Mouse (Mus musculus): ENCODE results near the gene Ncor2.

Gene Ncor2

DNA sequence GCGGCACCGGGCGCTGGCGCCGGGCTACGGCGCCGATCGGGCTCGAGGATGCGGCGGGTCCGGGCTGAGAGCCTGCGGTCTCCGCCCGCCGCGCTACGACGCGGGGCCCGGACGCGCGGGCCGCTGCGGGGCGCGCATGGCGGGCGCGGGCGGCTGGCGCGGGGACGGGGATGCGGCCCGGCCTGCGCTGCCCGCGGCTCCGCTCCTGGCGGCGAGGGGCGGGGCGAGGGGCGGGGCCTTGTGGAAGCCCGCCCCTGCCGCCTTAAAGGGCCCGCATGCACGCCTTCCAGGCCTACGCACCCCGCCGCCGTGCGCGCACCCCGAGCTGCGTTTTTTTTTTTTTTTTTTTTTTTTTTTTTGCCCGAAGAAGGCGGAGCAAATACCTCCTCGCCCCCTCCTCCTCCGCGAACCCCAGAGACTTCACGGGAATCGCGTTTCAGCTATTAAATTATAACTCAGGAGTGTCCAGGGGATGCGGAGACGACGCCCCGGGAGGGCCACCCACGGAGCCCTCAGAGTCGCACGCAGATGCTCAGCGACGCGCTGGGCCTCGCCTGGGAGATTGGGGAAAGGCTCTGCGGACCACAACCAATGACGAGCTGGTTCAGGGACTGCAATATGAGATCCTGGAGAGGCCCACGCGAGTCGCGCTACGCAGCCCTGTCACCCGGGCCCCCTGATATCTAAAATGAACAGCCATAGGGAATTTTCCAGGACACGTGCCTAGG is at the start of gene Ncor2:
Ncor2 (minus strand) TSS at position 213 of the 728 bp plus-strand sequence.
- WGBS: under 1% methylated on average over 87 of the region's 87 CpGs

DNA sequence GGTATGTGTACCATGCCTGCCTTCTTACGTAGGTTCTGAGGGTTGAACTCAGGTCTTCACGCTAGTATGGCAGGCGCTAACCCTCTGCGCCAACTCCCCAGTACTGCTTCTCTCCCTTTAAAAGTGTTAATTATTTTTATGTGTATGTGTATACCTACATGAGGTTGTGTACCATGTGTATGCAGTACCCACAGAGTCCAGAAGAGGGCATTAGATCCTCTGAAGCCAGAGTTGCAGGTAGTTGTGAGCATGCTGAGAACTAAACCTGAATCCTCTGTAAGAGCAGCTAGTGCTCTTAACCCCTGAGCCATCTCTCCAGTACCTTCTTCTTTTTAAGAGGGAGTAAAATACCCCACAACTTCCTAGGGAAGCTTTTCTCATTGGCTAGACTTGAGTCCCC is 48.7 kb upstream of the Ncor2 start:
- over 99% methylated on average over 4 of the region's 4 CpGs for WGBS

DNA sequence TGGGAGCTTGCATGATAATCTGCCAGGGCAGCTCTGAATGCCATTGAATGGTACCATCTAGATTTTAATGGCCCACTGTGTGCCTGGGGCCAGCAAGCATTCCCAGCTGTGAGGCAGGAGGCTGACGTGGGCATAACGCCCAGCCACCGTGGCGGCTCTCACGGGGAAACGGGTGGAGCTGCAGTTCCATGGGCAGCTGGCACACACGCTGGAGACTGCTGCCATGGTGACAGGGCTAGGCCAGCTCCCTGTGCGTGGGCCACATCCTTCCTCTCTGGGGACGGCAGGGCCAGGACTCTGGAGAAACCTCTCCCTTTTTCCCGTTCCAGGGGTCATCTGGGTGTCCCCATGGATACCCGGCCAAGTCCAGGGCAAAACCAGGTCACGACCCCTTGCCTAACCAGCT is 47.2 kb upstream of the Ncor2 start:
- 19% methylated on average over 12 of the region's 12 CpGs for WGBS

DNA sequence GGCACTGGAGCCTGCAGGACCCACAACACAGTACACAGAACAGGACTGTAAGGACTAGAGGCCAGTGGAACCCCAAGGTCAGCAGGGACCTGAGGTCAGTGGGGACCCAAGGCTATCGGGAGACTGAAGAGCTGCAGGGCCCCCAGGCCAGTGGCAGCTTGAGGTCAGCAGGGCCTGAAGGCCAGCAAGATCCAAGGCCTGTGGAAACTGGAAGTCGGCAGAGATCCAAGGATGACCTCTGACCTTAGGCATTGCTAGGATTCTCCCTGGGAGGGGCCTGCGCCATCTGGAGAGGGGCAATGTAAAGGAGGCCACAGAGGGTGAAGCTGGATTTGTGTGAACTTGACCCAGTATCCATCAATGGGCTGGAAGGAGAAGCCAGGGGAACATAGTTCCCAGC is 45.9 kb upstream of the Ncor2 start:
- WGBS: 84% methylated on average over 3 of the region's 3 CpGs

DNA sequence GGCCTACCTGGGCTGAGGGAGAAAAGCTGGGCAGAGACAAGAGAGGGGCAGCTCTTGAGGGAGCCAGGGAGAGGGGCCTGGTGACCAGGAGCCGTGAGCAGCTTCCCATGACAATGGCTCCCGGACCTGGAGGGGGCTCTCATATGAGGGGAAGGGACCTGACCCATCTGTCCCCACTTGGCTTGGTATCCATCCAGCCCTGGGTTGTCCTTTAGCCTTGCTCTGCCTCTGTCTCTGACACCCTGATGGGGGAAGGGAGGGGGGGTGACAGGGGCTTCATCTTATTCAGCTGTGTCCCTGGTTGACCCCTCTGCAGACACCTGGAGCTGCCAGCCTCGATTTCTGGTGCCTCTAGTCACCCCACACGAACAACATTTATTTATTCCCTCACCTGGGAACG is 44.9 kb upstream of the Ncor2 start:
- WGBS: 78% methylated on average over 5 of the region's 5 CpGs

DNA sequence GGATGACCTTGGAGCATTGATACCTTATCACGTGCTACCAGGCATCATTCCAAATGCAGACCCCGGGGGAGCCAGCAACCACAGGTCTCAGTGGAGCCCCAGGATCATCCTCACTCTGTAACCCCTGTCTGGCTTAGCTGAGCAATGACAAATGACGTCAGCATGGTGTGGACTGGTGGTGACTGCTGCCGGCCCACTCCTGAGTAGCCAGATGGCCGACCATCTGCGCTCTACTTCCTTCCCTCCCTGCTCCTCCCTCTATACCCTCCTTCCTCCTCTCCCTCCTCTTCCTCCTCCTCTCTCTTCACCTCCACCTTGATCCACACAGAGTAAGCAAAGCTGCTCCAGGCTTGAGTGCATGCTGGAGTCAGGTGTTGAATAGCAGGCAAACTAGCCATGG is 43.7 kb upstream of the Ncor2 start:
- 45% methylated on average over 6 of the region's 6 CpGs for WGBS

DNA sequence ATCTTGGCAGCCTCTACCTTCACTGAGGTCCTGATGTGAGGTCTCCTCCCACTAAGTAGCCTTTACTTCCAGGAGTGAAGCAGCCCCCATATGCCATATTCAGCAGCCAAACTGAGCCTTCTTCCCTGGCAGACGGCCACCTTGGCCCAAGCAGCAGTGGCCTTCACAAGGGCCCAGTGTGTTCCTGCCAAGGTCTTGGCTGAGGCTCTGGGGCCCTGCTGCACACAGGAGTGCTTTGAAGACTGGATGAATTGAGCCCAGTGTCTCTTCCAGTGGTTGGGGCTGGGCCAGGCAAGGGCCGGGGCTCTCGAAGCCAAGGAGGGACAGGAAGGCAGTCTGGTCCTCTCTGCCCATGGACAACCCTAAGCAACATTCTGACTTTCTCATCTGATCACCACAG is 42.8 kb upstream of the Ncor2 start:
- 56% methylated on average over 3 of the region's 3 CpGs for WGBS

DNA sequence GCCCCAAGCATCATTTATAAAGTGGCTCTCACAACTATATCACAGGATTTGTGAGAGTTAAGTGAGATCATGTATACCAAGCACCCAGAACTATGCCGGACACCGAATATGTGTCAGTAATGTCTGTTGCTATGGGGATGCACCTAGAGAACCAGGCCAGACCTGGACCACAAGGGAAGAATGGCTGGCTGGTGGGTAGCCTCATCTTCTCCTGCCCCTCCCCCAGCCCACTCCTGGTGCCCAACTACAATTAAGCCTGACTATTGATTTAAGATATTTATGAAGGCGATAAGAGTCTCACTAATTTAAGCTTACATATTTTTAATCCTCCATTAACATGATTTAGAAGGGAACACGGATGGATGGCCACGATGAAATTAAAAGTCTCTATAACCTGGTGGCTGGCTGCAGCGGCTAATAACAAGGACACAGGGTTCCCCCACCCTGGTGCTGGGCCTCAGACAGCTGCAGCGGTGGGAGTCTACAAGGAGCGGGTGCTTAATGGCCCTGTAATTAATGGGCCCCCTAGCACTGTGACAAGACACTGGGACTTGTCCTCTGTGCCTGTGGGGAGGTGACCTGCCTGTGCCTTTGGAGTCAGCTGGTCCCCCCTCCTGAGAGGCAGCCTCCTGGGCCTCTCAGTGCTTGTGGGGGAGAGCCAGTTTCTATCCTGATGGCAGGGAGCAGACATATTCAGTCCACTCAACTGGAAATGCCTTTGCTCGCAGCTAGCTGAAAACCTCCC is 38.6 kb upstream of the Ncor2 start:
- 81% methylated on average over 9 of the region's 9 CpGs for WGBS

DNA sequence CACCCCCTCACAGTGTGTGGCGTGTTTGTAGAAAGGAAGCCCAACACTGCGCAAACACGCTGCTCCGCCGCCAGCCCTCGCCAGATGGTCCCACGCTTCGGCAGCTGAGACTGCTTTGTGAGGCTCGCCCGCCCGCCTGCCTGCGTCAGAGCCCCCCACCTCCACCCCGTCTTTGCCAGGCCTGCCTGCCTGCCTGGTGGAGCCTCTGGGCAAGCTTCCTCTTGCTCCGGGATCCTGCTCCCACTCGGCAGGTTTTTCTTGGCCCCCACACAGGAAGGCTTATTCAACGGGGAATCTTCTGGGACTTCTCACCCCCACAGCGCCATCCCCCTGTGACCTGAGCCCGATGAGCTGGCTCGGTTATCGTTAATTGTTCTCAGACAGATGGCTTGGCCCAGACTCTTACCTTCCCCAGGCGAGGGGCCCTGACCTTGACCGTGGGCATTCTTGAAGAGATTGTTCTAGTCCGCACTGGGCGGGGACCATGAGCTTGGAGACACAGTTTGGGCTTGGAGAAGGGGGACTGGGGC is 37.0 kb upstream of the Ncor2 start:
- WGBS: 7% methylated on average over 24 of the region's 24 CpGs

DNA sequence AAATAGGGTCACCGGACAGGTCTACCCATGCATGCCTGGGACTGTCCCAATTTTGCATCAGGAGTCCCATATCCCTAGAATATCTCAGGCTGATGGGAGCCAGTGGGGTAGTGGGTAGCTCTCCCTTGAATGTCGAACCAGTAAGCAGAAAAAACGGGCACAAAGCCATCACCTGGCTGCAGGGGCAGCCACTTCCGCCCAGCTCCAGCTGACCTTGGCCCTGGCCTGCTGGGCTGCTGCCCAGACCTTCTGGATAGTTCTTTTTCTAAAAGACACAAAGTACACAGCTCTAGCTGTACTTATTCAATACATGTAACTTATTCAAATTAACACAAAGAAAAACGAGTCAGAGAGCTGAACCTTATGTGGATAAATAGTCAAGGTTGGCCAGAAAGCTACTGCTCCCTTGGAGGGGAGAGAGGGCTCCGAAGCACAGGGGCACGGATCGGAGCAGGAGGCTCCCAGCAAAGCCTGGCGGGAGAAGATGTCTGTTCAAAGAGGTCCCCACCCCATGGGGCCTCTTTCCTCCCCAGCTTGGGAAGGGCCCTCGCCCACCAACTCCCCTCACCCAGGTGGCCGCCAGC is 36.4 kb upstream of the Ncor2 start:
- WGBS: 17% methylated on average over 11 of the region's 11 CpGs

DNA sequence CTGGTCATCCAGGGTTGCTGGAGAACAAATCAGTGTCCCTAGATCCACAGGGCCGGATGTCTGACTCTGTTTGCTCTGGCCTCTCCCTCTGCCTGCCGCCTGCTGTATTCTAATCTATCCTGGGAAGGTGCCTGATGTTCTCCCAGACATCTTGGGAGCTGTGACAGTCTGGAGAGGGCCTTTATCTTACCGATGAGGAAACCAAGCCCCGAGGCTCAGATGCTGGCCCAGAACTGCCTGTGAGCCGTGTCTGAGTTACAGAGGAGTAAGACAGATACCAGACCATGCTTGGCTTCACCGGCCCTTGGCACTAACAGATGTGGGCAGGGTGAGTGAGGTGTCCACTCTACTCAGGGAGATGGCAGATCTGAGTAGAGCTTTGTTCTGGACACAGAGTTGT is 35.0 kb upstream of the Ncor2 start:
- 85% methylated on average over 6 of the region's 6 CpGs for WGBS

DNA sequence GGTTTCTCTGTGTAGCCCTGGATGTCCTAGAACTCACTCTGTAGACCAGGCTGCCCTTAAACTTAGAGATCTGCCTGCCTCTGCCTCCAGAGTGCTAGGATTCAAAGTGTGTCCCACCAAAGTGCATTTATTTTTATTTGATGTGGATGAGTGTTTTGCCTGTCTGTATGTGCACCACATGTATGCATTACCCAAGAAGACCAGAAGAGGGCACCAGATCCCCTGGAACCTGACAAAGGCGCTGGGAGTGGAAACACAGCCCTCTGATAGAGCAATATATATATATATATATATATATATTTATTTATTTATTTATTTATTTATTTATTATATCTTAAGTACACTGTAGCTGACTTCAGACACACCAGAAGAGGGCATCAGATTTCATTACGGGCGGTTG is 25.9 kb upstream of the Ncor2 start:
- 91% methylated on average over 3 of the region's 3 CpGs for WGBS

DNA sequence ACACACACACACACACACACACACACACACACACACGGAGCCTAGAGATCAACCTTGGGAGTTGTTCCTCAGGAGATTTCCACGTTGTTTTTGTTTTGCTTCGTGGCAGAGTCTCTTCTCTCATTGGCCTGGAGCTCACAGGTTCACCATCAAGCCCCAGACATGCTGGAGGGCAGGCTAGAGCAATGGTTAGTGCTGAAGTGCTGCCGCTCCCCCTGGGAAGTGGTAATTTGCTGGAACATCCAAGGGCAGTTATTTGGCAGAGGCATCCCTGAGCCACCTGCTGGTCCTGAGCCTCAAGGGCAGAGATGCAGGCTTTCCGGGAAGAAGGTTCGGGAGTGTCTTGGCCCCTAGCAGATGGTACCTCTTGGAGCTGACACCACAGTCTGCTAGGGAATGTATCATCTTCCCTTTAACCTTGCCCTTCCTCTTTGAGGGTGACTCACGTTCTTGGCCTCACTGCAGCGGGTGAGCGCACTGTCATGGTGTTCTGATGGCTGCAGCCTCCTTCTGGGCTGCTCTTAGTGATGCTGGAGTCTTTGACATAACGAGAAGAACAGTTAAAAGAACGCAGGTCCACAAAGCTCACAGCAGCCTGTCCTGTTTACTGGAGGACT is 25.3 kb upstream of the Ncor2 start:
- 81% methylated on average over 11 of the region's 11 CpGs for WGBS

DNA sequence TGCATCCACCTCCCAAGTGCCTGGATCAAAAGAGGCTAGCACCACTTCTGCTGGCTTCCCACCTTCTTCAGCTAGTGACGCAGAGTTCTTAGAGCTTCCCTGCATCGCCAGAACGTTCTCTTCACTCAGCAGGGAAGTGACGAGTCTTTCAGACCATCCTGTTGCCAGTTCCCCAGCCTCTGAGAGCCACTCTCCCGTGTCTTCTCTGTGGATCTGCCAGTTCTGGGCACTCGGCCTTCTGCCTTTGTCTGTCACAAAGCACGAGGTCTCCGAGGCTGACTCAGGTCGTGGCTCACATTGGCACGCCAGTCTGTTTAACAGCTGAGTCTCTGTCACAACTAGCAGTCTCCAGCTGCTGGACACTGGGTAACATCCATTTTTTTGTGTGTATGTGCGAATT is 24.7 kb upstream of the Ncor2 start:
- 26% methylated on average over 11 of the region's 11 CpGs for WGBS

DNA sequence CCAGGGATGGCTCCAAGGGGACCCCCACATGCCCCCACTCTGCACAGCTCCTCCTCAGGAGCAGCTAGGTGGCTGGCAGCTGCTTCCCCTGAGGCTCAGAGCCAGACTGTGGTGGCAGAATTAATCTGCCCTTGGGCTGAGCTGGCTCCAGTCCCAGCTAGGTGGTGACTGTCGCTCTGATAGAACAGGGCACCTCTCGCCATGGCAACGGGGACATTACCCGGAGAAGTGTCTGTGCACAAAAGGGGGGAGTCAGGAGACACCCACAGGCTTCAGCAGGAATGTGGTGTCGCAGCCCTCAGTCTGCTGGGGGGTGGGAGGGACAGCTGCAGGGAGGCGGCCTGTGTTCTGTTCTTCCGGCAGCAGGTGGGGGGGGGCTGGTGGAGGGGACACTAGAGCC is 24.1 kb upstream of the Ncor2 start:
- 22% methylated on average over 7 of the region's 7 CpGs for WGBS

DNA sequence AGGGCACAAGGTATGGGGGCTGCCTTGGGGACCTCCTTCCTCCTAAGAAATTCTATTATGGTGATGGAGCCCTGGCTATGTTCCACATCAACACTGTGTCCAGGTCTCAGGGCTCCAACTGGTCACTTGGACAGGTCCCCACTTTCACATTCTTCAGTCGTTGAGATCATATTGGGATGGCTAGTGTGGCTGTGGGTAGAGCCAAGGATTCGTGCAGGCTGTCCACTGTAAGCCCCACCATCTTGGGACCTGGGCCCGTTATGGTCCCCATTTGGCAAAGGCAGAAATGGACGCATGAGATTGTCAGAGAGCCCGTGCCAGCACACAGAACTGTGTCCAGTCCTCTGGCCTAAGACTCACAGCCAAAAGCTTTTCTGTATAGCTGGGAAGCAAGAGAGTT is 23.1 kb upstream of the Ncor2 start:
- 72% methylated on average over 5 of the region's 5 CpGs for WGBS

DNA sequence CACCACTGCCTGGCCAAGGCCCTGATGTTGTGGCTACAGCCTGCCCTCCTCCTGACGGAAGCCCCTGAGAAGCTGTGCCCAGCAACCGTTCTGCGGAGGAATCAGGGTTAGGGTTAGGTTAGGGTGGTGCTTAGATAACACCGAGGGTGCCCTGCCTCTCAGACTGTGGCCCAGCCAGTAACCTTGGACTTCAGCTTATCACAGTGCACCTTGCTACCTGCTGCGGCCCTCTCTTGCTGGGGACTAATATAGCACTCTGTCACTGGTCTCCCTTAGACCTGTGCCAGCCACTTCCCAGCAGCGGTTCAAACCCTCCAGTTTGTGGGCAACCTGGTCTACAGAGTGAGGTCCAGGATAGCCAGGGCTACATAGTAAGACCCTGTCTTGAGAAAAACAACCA is 20.1 kb upstream of the Ncor2 start:
- 96% methylated on average over 6 of the region's 6 CpGs for WGBS

DNA sequence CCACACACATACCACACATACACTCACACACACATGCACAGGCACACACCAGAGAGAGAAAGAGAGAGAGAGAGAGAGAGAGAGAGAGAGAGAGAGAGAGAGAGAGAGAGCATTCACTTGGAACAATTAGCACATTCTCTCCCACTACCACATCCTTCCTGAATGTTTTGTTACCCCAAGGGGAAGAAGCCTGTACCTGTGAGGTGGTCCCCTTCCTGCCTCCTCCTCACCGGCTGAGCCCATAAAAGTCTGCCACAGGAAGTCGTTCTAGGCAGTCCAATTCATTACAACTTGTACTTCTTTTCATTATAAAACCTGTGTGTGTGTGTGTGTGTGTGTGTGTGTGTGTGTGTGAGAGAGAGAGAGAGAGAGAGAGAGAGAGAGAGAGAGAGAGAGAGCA is 18.3 kb upstream of the Ncor2 start:
- 88% methylated on average over 2 of the region's 2 CpGs for WGBS

DNA sequence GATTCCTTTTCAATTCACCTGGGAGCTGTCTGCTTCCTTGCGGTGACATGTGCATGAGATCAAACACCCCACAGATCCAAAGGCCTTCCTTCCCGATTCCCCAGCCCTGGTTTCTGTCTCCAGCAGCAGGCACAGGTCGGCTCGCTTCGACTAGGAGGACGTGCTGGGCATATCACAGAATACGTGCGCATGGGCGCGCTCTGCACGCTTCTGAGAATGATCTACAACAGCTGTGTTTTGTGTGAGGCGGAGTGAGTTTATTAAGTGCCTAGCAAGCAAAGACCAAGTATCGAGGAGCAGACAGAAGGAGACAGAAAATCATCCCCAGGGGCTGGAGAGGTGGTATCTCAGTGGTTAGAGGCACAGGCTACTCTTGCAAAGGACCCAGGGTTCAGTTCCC is 17.0 kb upstream of the Ncor2 start:
- 88% methylated on average over 13 of the region's 13 CpGs for WGBS

DNA sequence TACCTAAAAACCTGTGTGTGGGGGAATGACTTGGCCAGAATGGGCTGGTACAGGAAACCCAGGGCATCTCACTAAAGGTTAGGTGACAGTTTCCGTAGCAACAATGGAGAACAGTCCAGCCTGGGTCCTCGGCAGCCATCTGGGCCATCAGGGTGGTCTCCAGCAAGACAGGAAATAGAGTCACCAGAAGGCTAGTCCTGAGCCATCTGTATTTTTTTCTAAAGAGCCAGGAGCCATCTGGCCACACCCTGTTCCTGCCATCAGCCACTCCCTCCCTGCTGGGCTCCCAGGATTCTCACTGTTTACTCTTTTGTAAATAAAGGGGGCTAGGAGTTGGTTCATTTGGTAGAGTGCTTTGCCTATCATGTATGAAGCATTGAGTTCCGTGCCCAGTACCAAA is 16.1 kb upstream of the Ncor2 start:
- 65% methylated on average over 3 of the region's 3 CpGs for WGBS

DNA sequence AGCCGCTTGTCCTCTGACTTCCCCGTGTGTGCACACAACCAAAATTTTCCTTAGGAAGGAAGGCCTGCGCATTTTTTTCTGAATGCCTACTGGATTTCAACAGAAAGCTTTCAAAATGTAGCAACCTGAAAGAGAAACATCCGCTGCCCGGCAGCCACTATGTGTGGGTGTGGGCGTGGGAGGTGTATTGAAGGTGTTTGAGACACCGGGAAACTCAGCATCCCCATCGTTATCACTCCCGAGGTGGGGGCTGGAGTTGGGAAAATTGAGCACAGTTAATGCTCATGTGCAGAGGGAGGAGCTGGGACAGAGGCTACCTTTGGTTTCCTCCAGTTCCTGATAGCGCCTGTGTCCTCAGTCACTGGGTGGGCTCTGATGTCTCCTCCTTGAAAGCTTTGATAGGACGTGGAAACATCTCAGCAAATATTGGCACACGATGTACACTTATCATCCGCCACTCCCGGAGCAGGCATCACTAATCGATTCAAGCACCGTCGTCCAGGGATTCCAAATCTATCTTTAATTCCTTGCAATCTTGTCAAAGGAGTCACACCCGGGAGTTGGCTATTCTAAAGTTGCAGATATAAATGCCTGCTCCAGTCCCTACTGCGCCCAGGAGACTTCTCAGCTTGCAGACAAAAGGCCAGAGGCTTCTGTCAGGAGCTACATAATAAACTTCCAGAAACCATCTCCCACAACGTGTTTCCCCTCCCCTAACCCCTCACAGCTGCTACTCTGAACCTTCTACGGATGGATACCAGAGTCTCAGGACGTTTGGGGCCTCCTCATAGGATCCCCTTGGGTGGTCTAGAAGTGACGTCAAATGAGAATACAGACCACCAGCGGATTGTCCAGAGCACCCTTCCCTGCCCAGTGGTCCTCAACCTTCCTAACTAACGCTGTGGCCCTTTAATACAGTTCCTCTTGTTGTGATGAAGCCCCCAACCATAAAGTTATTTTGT is 14.7 kb upstream of the Ncor2 start:
- 69% methylated on average over 25 of the region's 25 CpGs for WGBS
